Mouse (Mus musculus) cortical plate, adult 2 months (tissue): ENCODE results near the gene Pdcd6.

Experiments
- CTCF ChIP-seq: fragments of 200-500 bp; IDR thresholded peaks from 2 replicates; pipeline ENCODE4 v1.5.1; 2011; ENCODE audit warnings: mild to moderate bottlenecking, control low read depth, low read length; ENCODE audit not compliant: insufficient read depth; ENCODE audit errors: extremely low read depth
- POLR2A ChIP-seq: fragments of 200-500 bp; IDR thresholded peaks from 2 replicates; pipeline ENCODE4 v1.6.1; 2011; ENCODE audit warnings: mild to moderate bottlenecking, low read length, control low read depth; ENCODE audit not compliant: insufficient read depth; ENCODE audit errors: extremely low read depth

GRCm38 (mm10) chr13:74300925-74301606 lies 16.3 kb downstream of the Pdcd6 start:
- TF ChIP-seq CTCF, result peak; percentile 96
- TF ChIP-seq POLR2A, result no peak
